Mouse (Mus musculus) limb, embryonic 11.5 days (tissue): ENCODE measurements around the gene Rhot1. TPM values are rescaled to one million over a fixed set of nuclear protein-coding genes. Genes with fewer than 3 reads are reported as not detected.
"Not testable (repeated sequence)": the region's sequence is repeated elsewhere in the genome, so short reads cannot be mapped to it uniquely, and the experiment has no call there.

Experiments
- ATAC-seq: fragments of 200-750 bp; cut with Nextera tagmentation; 2 replicates; pipeline ENCODE4 v1.8.0; 2017; ENCODE audit warnings: low read depth; ENCODE audit not compliant: insufficient number of reproducible peaks, low FRiP score, low TSS enrichment
- DNase-seq: peaks from one replicate; pipeline ENCODE4 v3.0.0-alpha.2; 2015; ENCODE audit warnings: low spot score
- H3K27ac ChIP-seq: fragments of 300-500 bp; sonication (generic); replicated peaks from 2 replicates; pipeline ENCODE4 v1.5.1; 2014; ENCODE audit warnings: low read depth, mild to moderate bottlenecking, low read length
- H3K27me3 ChIP-seq: fragments of 300-500 bp; sonication (generic); 2 replicates; pipeline ENCODE4 v1.6.1; 2014; ENCODE audit warnings: mild to moderate bottlenecking, low read length, mixed read lengths; ENCODE audit not compliant: control insufficient read depth, insufficient read depth
- H3K36me3 ChIP-seq: fragments of 300-500 bp; sonication (generic); 2 replicates; pipeline ENCODE4 v1.6.1; 2014; ENCODE audit warnings: mild to moderate bottlenecking, low read length, moderate library complexity, mixed read lengths; ENCODE audit not compliant: control insufficient read depth, insufficient read depth
- H3K4me1 ChIP-seq: fragments of 300-500 bp; sonication (generic); 2 replicates; pipeline ENCODE4 v1.6.1; 2014; ENCODE audit warnings: low read length, mixed read lengths; ENCODE audit not compliant: control insufficient read depth, insufficient read depth
- H3K4me2 ChIP-seq: fragments of 300-500 bp; sonication (generic); 2 replicates; pipeline ENCODE4 v1.6.1; 2014; ENCODE audit warnings: low read depth, mild to moderate bottlenecking, moderate library complexity; ENCODE audit not compliant: severe bottlenecking
- H3K4me3 ChIP-seq: fragments of 300-500 bp; sonication (generic); 2 replicates; pipeline ENCODE4 v1.5.1; 2014; ENCODE audit warnings: low read depth, low read length
- H3K9ac ChIP-seq: fragments of 300-500 bp; sonication (generic); 2 replicates; pipeline ENCODE4 v1.6.1; 2014; ENCODE audit warnings: mild to moderate bottlenecking, low read length
- H3K9me3 ChIP-seq: fragments of 300-500 bp; sonication (generic); 2 replicates; pipeline ENCODE4 v1.6.1; 2016; ENCODE audit warnings: low read length; ENCODE audit not compliant: control insufficient read depth
- WGBS: fragments of 180-500 bp; shearing (Covaris S2); extraction: QIAGEN DNeasy Blood & Tissue Kit; methylation state at CpG from one replicate; pipeline ENCODE4 v1.1.7; 2014; 5-methylcytosine and 5-hydroxymethylcytosine counted together
- polyA plus RNA-seq: library from polyadenylated mRNA; unstranded; fragments of >200 nt; fragmentation: Nextera tagmentation; extraction: Ambion mirVana; gene quantifications from 2 replicates; pipeline ENCODE4 v1.2.1, GENCODE M21; 2014

The Rhot1 gene
- polyA plus RNA-seq, 1 experiment from 2014 or later = 55.7 TPM

DNA sequence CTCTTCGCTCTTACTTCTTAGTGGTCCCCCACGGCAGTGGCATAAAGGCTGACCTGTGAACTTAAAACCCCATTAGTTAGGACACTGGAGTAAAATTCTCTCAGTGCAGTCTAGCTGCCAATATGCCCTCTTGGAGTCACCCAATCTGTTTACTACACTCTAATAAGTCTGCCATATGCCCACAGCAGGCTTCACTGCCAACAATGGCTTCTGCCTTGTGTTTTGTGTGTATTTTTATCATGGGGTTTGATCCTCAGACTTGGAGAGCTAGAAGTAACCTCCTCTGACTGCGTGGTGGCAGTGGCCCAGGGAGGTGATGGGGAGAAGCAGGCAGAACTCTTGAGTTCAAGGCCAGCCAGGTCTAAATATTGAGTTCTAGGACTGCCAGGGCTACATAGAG is 4.8 kb upstream of the Rhot1 start:
- Histone ChIP-seq H3K9me3 (no peaks in the 10 kb centered on the region), H3K27me3 (no peaks in the 10 kb centered on the region), H3K36me3 (no peaks in the 10 kb centered on the region), H3K9ac (no peak overlapping the region), H3K4me2 (no peak overlapping the region), H3K27ac (no peak overlapping the region), H3K4me3 (no peak overlapping the region), H3K4me1 (no peaks in the 10 kb centered on the region)
- WGBS = 72% methylated on average over 3 of the region's 3 CpGs
- ATAC-seq (no peak), DNase-seq (no peak)

DNA sequence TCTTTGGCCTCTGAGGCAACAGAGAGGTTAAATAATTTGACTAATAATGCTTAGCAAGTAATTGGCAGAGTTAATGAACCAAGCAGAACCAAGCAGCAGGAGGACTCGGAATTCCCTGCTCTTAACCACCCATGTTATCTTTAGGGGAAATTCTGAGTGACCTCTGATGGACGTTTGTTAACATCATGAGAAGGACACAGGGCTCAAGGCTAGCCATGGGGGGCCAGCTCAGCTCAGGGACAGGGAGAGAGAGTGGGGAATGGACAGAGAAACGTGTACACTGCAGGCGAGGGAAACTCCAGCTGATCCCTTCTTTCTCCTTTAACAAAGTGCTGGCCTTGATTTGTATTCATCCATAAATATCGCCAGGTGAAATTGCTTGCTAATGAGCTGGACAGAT is 3.9 kb upstream of the Rhot1 start:
- no peak overlapping the region for H3K4me3 ChIP-seq
- H3K9me3 ChIP-seq = no peaks in the 10 kb centered on the region
- H3K27ac ChIP-seq = no peak overlapping the region
- WGBS = 60% methylated on average over 5 of the region's 5 CpGs
- peaks cover 1% of the 10 kb centered on the region; the same call in 1 of the 2 replicates for H3K4me1 ChIP-seq
- DNase-seq = no peak
- H3K27me3 ChIP-seq = no peaks in the 10 kb centered on the region
- no peak overlapping the region for H3K9ac ChIP-seq
- ATAC-seq = no peak
- no peaks in the 10 kb centered on the region for H3K36me3 ChIP-seq
- H3K4me2 ChIP-seq = no peak overlapping the region

GRCm38 (mm10) chr11:80208465-80208859 is 357 bp upstream of the Rhot1 start:
- 35% methylated on average over 7 of the region's 7 CpGs for WGBS
- H3K9ac ChIP-seq = no peak overlapping the region

DNA sequence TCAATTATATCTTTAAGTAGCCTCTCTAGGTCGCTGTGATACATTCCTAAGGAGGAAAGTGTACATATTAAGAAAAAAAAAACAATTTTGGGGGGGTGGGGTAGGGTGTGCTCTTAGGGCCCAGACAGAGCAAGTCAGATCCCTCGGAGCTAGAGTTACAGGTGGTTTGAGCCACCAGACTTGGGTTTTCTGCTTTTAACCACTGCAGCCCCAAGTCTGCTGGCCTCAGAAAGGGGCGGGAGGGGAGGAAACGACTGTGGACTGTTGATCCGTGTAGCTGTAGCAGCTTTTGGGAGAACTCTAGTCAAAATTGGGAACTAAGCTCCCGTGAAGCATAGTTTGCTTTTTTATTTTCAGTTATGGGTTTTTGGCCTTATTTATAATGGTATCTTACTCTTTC is 1.5 kb downstream of the Rhot1 start:
- no peaks in the 10 kb centered on the region; the same call in 1 of the 2 replicates for H3K36me3 ChIP-seq
- ATAC-seq (no peak), DNase-seq (no peak)
- no peaks in the 10 kb centered on the region for H3K27me3 ChIP-seq
- no peak overlapping the region for H3K9ac ChIP-seq
- H3K9me3 ChIP-seq = no peaks in the 10 kb centered on the region
- H3K4me2 ChIP-seq = peak overlapping the region; percentile 46; the same call in 1 of the 2 replicates
- no peak overlapping the region; the same call in 1 of the 2 replicates for H3K4me3 ChIP-seq
- H3K27ac ChIP-seq = no peak overlapping the region
- 53% methylated on average over 6 of the region's 6 CpGs for WGBS
- peaks cover 2% of the 10 kb centered on the region for H3K4me1 ChIP-seq

More at GRCm38 (mm10) chr11:80208465-80208859, 357 bp upstream of the Rhot1 start:
- DNase-seq = no peak
- H3K27ac ChIP-seq = no peak overlapping the region
- H3K36me3 ChIP-seq = no peaks in the 10 kb centered on the region
- no peak overlapping the region; the same call in 1 of the 2 replicates for H3K4me3 ChIP-seq
- no peaks in the 10 kb centered on the region for H3K27me3 ChIP-seq
- H3K9me3 ChIP-seq = no peaks in the 10 kb centered on the region
- ATAC-seq = peak; percentile 51; the same call in 1 of the 2 replicates
- H3K4me1 ChIP-seq = peaks cover 2% of the 10 kb centered on the region
- peak overlapping the region; percentile 46; the same call in 1 of the 2 replicates for H3K4me2 ChIP-seq

GRCm38 (mm10) chr11:80212282-80212681 is 3.5 kb downstream of the Rhot1 start:
- 90% methylated on average over 2 of the region's 2 CpGs for WGBS
- H3K4me1 ChIP-seq = peaks cover 2% of the 10 kb centered on the region
- H3K36me3 ChIP-seq = no peaks in the 10 kb centered on the region; the same call in 1 of the 2 replicates
- DNase-seq (no peak), ATAC-seq (no peak)
- no peak overlapping the region for H3K4me3 ChIP-seq
- H3K9me3 ChIP-seq = no peaks in the 10 kb centered on the region
- H3K4me2 ChIP-seq = no peak overlapping the region
- H3K27ac ChIP-seq = no peak overlapping the region
- H3K9ac ChIP-seq = no peak overlapping the region
- H3K27me3 ChIP-seq = no peaks in the 10 kb centered on the region

GRCm38 (mm10) chr11:80215291-80215690 is 6.5 kb downstream of the Rhot1 start:
- Histone ChIP-seq H3K4me3 (no peak overlapping the region), H3K36me3 (no peaks in the 10 kb centered on the region; the same call in 1 of the 2 replicates), H3K4me1 (no peaks in the 10 kb centered on the region; the same call in 1 of the 2 replicates), H3K4me2 (no peak overlapping the region), H3K27ac (no peak overlapping the region), H3K9me3 (no peaks in the 10 kb centered on the region), H3K27me3 (no peaks in the 10 kb centered on the region), H3K9ac (no peak overlapping the region)
- ATAC-seq = no peak
- DNase-seq = no peak
- WGBS = 86% methylated on average over 3 of the region's 3 CpGs

DNA sequence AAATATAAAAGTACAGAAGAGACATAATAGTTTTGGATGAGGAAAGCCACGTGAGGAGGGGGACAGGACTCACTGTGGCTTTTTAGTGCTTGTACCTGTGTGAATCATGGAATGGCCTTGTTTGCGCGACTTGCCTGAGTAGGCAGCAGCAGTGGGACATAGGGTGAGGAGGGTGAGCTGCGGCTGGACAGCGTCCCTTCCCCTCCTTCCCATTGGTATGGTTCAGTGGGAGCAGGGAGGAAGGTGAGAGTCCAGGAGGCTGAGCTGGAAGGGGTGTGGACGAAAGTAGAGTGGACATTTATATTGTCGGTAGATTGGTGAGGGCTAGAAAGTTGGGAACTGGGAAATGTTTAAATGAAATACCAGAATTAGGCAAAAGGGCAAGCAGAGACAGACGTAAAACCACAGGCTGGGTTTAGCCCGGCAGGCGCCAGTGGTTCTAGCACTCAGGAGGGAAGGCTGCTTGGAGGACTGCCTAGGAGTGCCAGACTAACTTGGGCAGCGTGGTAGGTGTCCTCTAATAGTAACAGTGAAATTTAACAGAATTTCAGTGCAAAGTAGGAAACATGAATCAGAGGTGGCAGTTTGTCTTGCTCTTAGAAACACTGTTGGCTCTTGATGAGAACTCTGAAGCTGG is 10.0 kb downstream of the Rhot1 start:
- Histone ChIP-seq H3K9ac (no peak overlapping the region), H3K27me3 (no peaks in the 10 kb centered on the region), H3K4me3 (no peak overlapping the region), H3K9me3 (no peaks in the 10 kb centered on the region), H3K36me3 (peaks cover 2% of the 10 kb centered on the region; the same call in 1 of the 2 replicates), H3K4me2 (no peak overlapping the region), H3K27ac (no peak overlapping the region), H3K4me1 (no peaks in the 10 kb centered on the region)
- no peak for DNase-seq
- ATAC-seq = no peak
- 82% methylated on average over 11 of the region's 11 CpGs for WGBS

- not testable (repeated sequence) for H3K27ac ChIP-seq, H3K9ac ChIP-seq, H3K4me2 ChIP-seq, H3K4me1 ChIP-seq, H3K36me3 ChIP-seq, ATAC-seq, DNase-seq, H3K4me3 ChIP-seq, H3K9me3 ChIP-seq, H3K27me3 ChIP-seq
- 98% methylated on average over 3 of the region's 5 CpGs for WGBS
Measured at GRCm38 (mm10) chr11:80230066-80230465, 21.2 kb downstream of the Rhot1 start.

DNA sequence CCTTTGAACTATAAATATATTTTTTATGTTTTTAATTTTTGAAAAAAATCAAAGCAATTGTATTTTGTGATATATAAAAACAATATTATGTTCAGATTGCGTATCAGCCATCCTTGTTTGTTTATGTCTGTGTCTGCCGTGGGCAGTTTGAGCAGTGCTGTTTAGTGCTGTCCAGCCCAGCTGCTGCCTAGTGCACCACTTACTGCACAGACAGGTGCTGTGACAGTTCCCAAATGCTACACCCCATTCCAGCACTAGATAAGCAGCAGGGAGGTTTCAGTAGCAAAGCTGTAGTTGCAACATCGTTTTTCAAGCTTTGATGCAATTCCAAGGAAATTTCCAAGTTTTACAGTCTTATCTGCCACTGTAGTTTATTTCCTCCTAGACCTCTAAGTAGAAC is 28.5 kb downstream of the Rhot1 start:
- ATAC-seq (no peak), DNase-seq (no peak)
- peaks cover 3% of the 10 kb centered on the region for H3K36me3 ChIP-seq
- H3K4me3 ChIP-seq = no peak overlapping the region
- WGBS = 89% methylated on average over 3 of the region's 3 CpGs
- no peak overlapping the region for H3K27ac ChIP-seq
- H3K27me3 ChIP-seq = no peaks in the 10 kb centered on the region
- no peaks in the 10 kb centered on the region for H3K4me1 ChIP-seq
- H3K4me2 ChIP-seq = no peak overlapping the region
- no peak overlapping the region for H3K9ac ChIP-seq
- no peaks in the 10 kb centered on the region for H3K9me3 ChIP-seq
